Mouse (Mus musculus): Measurements from ENCODE around the gene Acss1.

Gene Acss1

DNA sequence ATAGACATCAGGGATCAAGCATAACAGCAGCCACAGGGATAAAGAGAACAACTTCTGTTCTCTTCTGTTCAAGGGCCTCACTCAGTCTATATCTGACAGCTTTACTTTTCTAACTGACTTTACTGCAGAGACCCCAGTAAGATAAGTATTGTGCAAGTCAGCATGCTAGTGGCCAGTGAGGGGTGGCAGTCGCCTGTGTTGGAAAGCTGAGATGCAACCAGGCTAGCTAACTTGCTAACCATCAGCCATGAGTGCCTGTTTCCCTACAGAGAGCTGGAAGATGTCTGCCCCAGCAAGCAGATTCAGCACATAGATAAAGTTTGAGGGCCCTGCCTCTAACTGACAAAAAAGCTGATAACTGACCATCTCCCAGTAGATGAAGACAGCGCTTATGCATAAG, 97.5 kb downstream of the Acss1 start:
- no peak for DNase-seq (ENCODE audit: low read depth, low spot score)

DNA sequence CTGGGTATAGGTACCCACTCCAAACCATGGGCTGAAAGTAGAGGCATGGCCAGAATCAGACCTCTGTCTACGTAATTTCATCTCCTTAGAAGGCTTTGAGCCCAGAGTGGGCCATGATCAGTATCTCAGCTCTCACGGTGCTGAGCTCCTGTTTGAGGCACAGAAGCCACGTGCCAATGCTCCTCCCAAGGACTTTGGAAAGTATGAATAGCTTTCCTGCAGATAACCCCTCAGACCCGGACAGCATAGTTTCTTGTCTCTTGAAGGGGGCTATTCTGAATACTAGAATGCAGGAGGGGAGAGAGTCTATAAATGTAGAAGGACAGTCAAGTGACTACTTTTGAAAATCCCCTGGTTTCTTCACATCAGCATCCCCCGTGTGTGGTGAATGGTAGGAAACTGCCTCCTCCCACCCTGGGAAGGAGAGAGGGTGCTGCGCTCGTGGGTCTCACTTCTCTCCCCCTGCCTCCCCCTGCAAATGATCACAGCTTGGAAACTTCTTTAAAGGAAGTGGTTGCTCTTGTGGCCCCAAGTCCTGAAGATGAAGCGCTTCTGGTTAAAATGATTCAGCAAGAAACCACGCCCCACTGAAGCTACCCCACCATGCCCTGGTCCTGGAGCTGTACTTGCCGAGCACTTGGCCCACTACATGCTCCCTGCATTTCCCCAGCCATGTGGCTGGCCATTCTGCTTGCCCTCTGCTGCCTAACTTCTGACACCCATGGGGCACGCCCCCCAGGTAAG, 98.3 kb downstream of the Acss1 start, which contains the start of gene Cst7:
Cst7 (plus strand) TSS at position 569 of the 744 bp plus-strand sequence.
- no peak for DNase-seq (ENCODE audit: low read depth, low spot score)

Measured in skeletal muscle tissue, adult 2 months (tissue).